Mouse (Mus musculus): ENCODE measurements around the gene Dlg1.

DNA sequence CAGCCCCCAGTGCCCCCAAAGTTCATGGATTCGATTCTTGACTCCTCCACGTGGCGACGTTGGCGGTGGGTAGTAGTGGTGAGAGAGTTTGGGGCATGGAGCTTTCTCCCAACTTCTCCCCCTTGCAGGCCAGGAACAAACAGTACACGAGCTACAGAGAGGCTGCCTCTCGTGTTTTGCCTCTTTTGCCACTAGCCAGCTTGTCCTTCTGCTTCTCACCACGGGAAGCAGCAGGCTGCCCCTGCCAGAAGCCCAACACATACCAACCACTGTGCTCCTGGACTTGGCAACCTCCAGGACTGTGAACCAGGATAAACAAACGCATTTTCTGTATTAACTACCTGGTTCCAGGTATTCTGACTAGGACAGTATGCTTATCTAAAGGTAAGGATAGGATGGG, 44.6 kb upstream of the Dlg1 start:
- TF ChIP-seq CTCF (conservative IDR thresholded peaks at IDR 0.05; ENCODE audit: insufficient read depth, insufficient read length, low read depth, low read length) = no peak
- no peak for TF ChIP-seq POLR2A (IDR thresholded peaks at IDR 0.05; ENCODE audit: low read depth, low read length)
